ENCODE assay signal across 19 mouse cellular contexts in the genomic region with DNA sequence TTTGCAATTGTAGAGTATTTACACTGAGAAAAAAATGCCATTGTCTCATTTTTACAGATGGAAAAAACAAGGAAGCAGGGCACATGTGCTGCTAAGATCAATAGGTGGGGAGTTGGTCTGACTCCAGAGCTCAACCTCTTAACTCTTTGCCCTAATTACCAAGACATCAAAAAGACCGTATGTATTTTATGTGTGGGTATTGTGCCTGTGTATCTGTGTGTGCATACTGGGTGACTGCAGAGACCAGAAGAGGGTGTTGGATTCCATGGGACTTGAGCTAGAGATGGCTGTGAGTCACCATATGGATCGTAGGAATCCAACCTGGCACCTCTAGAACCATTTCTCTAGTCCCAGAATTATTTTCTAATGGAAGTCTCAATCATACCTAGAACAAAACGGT. TPM values are rescaled to one million over a fixed set of nuclear protein-coding genes. Genes with fewer than 3 reads are reported as not detected.
"Had no signal": no experiment of that assay in that cellular context is flagged by ENCODE, and none has a peak within 500 bp of the region (broad histone marks: within the 10 kb centered on the region; RNA-seq: fewer than 3 reads in every experiment).

No protein-coding gene starts in this region.

- H3K36me3 ChIP-seq: neural tube, embryonic 12.5 days; neural tube, embryonic 13.5 days; neural tube, embryonic 15.5 days; stomach, embryonic 15.5 days had no signal

- H3K4me3 ChIP-seq: neural tube, embryonic 12.5 days; neural tube, embryonic 13.5 days; neural tube, embryonic 15.5 days; stomach, embryonic 15.5 days had no signal

- H3K9me3 ChIP-seq: neural tube, embryonic 12.5 days; neural tube, embryonic 13.5 days; neural tube, embryonic 15.5 days; stomach, embryonic 15.5 days had no signal

- H3K27me3 ChIP-seq: neural tube, embryonic 12.5 days; neural tube, embryonic 13.5 days; neural tube, embryonic 15.5 days; stomach, embryonic 15.5 days had no signal

- H3K27ac ChIP-seq: neural tube, embryonic 12.5 days; neural tube, embryonic 13.5 days; neural tube, embryonic 15.5 days; stomach, embryonic 15.5 days had no signal

- H3K4me2 ChIP-seq: neural tube, embryonic 12.5 days; neural tube, embryonic 13.5 days; neural tube, embryonic 15.5 days; stomach, embryonic 15.5 days had no signal

- DNase-seq: retina, postnatal 1 day; right cerebral cortex, adult 18-20 months; right cerebral cortex, postnatal 14 days; right cerebral cortex, postnatal 25 days; right cerebral cortex, postnatal 4 days; spleen, adult 18-20 months; thymus, adult 18-20 months; thymus, adult 2 months; thymus, postnatal 14 days; thymus, postnatal 25 days; thymus, postnatal 36 days; thymus, postnatal 4 days had no signal

- H3K9ac ChIP-seq: neural tube, embryonic 12.5 days; neural tube, embryonic 13.5 days; neural tube, embryonic 15.5 days; stomach, embryonic 15.5 days had no signal

- H3K4me1 ChIP-seq: neural tube, embryonic 12.5 days; neural tube, embryonic 13.5 days; stomach, embryonic 15.5 days had no signal

RNA-seq across cellular contexts. Expression of a gene that starts 12.4 kb away (rescaled TPM):
- polyA plus RNA-seq: small intestine, adult 2 months; spleen, adult 2 months; urinary bladder, adult 2 months had no signal
